Mouse (Mus musculus) left cerebral cortex, adult 9 months (tissue): ENCODE measurements at regions not wholly inside any gene's neighbourhood (a gene's known extent, or its start where the extent isn't known, plus 50 kb on each side); places are given as distances from the start of the nearest gene placed in this dataset.

Experiments used
- DNase-seq, 2 experiments: peaks; one replicate each; pipeline ENCODE4 v3.0.0; 2022; ENCODE audit warnings: low spot score in 2 of 2

DNA sequence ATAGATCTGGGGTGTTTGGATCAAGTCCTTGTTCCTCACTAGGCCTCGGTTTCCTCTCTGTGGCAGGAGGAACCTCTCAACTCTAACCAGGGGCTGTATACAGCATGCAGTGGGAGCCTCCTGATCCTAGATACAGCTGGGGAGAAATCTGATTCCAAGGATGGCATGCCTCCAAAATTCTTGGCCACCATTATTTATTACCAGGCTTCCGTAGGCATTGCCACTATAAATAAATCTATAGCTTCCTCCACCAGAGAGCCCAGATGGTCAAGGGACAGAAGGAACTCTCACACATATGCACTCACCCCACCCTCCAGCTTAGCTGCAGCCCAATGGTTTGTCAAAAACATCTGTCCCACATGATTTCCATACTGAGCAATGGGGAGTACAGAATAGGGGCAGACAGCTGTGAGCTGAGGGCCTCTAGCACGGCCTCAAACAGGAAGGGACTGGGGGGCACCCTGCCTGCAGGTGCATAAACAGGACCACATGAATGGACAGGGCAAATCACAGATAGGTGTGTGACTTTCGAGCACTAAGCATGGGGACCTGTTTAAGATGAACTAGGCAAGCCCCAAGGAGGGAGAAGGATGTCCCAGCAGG, 100.8 kb upstream of the Mgme1 start:
- DNase-seq: no peak

- peak; percentile 82 to 85 for DNase-seq
These were observed 98.2 kb upstream of the Mgme1 start for GRCm38 (mm10) chr2:144172100-144172770.

DNA sequence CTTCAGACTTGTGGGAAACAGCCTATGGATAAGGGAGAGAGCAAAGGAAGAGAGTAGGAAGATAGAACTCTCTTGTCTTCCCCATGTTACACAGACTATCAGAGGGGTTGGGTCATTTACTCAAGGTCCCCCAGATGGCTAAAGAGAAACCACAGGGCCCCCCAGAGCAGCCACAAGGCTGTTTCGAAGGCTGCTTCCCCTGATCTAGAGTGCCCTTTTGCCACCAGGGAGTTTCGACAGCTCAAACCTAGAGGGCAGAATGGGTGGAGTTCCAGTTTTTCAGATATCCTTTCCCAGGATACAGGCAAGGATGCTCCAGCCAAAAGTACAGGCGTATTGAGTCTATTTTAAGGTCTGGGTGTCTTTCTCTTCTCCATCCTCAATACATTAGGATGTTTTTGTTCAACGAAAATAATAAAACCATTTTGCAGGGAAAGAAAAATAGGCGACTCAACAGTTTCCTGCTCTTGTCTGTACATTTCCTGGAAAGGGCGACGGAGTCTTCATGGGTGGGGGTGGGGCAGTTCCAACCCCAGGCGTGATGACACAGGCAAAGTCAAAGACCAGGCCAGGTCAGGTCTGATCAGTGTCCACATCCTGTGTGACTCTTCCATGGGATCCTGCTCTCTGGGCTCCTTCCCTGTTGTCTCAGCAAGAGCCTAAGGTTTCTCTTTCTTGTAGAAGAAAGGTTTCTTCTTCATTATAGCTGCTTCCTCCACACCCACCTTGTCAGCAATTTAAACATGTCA, 96.9 kb upstream of the Mgme1 start:
- no peak for DNase-seq

DNA sequence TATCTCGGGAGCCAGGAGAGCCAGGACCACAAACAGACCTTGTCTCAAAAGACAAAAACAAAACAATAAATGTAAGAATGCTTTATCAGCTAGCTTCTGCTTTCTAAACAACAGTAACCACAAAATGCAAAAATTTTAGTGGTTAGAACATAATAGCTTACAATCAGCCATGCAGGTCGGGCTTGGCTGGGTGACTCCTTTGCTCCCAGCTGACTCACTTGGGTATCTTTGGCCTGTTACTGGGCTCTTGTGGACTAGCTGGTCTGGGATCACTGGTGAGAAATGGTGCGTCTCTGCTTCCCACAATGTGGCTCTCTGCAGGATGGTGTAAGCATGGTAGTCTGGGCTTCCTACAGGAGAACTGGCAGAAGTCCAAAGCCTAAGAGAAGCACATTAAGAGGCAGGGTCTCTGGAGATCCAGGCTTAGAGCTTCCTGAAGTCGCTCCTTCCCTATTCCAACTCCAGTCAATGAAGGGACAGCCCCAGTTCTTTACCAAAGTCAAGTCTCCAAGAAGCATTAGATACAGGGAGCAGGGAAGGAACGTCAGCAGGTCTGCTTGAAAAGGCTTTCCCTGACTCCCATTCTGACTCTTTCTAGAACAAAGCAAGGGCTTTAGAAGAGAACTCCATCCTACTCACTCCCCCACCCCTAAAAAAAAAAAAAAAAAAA, 96.0 kb upstream of the Mgme1 start:
- DNase-seq: no peak

DNA sequence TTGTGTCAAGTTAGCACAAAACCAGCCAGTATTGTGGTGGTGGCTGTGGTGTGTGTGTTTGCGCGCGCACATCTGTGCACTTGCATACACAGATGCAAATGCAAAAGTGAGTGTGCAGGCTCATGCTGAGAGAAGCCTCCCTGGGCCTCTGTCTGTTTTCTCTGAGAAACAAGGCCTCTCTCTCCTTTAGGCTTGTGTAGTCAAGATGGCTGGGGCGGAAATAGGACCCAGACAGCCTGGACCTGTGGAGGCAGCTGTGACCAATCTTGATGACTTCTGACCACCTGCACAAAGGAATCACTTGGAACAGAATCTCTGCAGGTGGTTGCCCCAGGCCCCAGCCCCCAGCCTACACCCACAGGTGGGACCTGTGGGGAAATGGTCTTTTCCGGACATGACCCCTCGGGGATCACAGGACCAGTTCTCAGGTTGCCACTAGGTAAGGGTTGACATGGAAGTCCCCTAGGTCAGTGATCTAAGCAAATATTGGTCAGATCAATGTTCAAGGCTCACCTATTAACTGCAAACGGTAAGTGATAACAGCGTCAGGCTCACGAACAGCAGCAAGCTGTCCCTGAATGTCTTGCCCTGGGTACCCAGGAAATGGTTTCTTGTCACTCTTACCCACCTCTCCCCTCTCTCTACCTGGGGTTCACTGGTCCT, 93.8 kb upstream of the Mgme1 start:
- DNase-seq: no peak

DNA sequence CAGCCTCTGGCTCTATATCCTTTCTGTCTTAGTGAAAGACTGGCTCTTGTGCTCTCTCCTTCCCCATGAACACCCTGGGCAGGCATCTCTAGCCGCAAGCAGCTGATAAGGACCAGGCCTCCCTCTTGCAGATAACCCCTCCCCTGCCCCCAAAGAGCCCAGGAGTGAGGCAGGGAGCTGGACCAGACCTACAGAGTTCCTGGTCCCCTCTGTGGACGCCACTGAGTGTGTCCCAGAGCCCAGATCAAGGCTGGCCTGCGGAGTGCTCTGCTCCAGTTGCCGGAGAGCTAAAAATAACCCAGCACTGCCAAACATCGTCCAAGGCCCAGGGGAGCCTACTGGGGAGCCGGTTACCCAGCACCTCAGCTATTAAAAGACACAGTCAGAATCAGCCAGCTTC, 93.2 kb upstream of the Mgme1 start:
- DNase-seq: no peak

GRCm38 (mm10) chr2:144177920-144178319, 92.5 kb upstream of the Mgme1 start:
- no peak for DNase-seq

DNA sequence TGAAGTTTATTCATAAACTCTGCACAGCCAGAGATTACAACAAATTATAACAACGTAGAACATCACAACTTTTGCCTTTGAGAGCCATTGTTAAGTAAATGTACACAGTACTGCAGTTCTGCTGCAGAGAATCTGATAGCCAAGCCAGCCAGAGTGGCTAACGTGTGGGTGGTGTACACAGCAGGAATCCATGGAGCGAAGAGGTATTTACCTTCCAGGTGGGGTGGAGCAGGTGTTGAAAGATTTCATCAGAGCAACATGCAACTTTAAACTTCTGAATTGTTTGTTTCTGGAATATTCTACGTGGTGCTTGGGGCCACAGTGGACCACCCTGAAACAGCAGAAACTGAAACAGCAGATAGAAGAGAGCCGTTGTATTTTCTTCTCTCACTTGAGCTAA, 88.4 kb upstream of the Mgme1 start:
- no peak for DNase-seq

GRCm38 (mm10) chr2:144182542-144182941, 87.9 kb upstream of the Mgme1 start:
- DNase-seq: no peak

GRCm38 (mm10) chr2:144183371-144183944, 87.0 kb upstream of the Mgme1 start:
- no peak for DNase-seq

GRCm38 (mm10) chr2:144185175-144185574, 85.3 kb upstream of the Mgme1 start:
- no peak for DNase-seq

DNA sequence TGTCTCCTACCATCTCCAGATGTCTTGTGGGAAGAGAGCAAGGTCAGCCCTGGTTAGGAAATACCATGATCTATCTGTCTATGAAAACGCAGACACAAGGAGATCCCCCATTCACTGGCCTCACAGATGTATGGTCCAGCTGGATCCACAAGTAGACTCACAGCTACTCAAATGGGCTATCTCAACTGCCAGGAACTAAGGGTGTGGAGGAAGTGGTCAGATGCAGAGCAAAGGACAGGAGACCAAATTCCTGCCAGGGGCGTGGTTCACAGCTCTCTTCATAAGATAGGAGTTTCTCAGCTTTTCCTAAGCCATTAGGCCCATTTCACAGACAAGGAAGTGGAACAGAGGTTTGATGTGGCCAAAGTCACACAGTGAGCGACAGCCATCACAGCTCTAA, 84.0 kb upstream of the Mgme1 start:
- DNase-seq: no peak

DNA sequence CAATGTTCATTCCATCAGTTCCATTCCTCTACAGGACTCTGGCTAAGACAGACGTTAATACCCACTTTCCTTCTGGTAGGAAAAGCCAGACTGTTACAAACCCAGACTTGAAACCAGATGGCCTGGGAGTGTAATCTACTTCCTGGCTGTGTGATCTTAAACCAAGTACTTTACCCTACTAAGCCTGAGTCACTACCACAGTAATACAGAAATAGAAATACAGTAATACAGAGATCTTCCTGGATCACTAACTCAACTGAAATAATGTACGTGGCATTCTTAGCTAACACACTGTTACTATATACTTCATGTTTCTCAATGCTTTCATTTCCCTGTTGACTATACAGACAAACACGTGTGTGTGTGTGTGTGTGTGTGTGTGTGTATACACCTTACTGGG, 82.4 kb upstream of the Mgme1 start:
- no peak for DNase-seq

- DNase-seq: no peak
These were observed 82.0 kb upstream of the Mgme1 start for GRCm38 (mm10) chr2:144188485-144188884.

DNA sequence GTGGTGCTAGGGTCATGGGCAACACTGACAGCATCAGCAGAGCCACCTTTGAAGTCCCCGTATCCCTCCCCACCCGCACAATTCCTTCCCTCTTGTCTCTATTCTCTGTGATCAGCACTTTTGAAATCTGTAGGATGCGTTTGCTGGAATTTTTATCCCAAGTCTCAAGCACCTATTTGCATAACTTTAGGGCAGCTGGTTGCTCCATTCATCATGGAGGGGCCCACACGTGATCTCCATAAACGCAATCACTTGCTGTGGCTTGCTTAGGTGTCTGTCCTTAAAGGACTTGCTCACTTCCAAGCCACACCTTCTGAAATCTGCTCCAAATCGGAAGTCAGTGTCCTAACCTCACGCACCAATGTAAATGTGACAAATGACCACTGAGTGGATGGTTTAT, 80.7 kb upstream of the Mgme1 start:
- no peak for DNase-seq

- no peak for DNase-seq
These were observed 79.4 kb upstream of the Mgme1 start for GRCm38 (mm10) chr2:144191018-144191417.

DNA sequence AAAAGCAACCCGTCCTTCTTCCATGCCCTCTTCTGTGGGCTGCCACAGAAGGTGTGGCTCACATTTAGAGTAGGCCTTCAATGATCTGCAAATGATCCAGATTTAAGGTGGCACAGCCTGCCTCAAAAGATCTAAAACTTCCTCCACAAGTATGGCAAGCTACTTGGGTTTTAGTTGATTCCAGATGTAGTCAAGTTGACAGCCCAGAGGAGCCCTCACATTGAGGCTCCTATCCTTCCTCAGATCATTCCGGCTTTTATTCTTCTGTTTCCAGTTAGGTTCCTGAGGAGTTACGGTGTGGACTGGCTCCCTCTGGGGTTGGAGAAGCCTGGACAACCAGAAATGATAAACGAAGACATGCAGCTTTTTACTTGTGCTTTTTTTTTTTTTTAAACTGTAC, 78.8 kb upstream of the Mgme1 start:
- DNase-seq: no peak

GRCm38 (mm10) chr2:144192428-144192827, 78.0 kb upstream of the Mgme1 start:
- no peak for DNase-seq

- DNase-seq: no peak
These were observed 74.6 kb upstream of the Mgme1 start for GRCm38 (mm10) chr2:144195851-144196250.

DNA sequence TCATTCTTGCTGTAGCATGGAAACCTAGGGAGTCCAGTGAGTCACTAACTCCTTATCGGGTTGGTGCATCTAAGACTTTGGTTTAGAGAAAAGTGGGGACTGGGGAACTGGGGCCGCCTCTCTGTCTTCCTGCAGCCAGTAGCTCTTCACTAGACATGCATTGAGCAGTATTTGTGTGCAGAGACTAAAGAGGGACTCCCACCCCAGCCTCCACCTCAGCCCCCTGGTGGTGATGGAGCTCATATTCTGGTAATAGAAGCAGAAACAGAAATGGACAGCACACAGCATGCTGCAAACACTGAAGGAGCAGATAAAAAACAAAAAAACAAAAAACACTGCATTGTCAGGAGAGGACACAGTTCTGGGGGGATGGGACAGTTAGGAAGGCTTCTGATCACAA, 73.3 kb upstream of the Mgme1 start:
- DNase-seq: no peak

- no peak for DNase-seq
These were observed 72.0 kb upstream of the Mgme1 start for GRCm38 (mm10) chr2:144198326-144199051.
